Mouse (Mus musculus): ENCODE data around the gene Kif26b. TPM values are rescaled to one million over a fixed set of nuclear protein-coding genes. Genes with fewer than 3 reads are reported as not detected.

The Kif26b gene
- total and polyA plus RNA-seq, 3 experiments = 0.86 to 3.0 (median 2.4) TPM

GRCm38 (mm10) chr1:178512323-178513031, 16.4 kb upstream of the Kif26b start:
- Histone ChIP-seq H3K4me3 (no peak overlapping the region), H3K9ac (ENCODE audit: low read depth, low read length) (no peak overlapping the region), H3K36me3 (ENCODE audit: control insufficient read depth, insufficient read depth, low read length) (no peaks in the 10 kb centered on the region), H3K27me3 (ENCODE audit: control insufficient read depth, insufficient read depth, low read length) (no peaks in the 10 kb centered on the region), H3K4me1 (ENCODE audit: control insufficient read depth, insufficient read depth, low read length) (no peaks in the 10 kb centered on the region), H3K27ac (no peak overlapping the region), H3K79me2 (replicated peaks; ENCODE audit: control insufficient read depth, insufficient read depth, low read length) (no peaks in the 10 kb centered on the region)
- no peak for TF ChIP-seq EP300 (IDR thresholded peaks at IDR 0.05; ENCODE audit: insufficient read depth, low read depth, low read length)
- no peak for TF ChIP-seq POLR2A (IDR thresholded peaks at IDR 0.05; ENCODE audit: insufficient read depth, low read depth, low read length)
- no peak for TF ChIP-seq CTCF (IDR thresholded peaks at IDR 0.05)
- WGBS = 65% methylated on average over 7 of the region's 7 CpGs
- DNase-seq = no peak
- intact Hi-C loops (cut with DNase I) = no loop called here

DNA sequence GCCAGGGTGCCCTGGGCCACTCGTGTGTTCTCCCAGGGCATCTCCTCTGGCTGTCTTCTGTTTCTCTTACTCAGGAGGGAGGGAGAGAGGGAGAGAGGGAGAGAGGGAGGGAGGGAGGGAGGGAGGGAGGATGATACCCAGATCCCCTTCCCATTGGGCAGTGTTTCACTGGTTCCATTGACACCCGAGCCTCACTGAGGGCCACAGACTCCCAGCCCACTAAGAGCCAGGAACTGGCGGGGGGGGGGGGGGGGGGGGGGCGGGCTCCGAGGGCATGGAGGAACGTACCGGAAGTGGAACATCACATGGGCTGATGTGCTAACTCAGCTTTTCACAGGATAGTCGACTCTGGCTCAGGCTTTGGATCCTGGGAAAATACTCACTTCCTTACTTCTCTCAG, 15.0 kb upstream of the Kif26b start:
- no peaks in the 10 kb centered on the region for H3K36me3 ChIP-seq (ENCODE audit: control insufficient read depth, insufficient read depth, low read length)
- H3K27ac ChIP-seq = no peak overlapping the region
- no peak overlapping the region for H3K9ac ChIP-seq (ENCODE audit: low read depth, low read length)
- TF ChIP-seq POLR2A (IDR thresholded peaks at IDR 0.05; ENCODE audit: insufficient read depth, low read depth, low read length) (no peak), CTCF (IDR thresholded peaks at IDR 0.05) (no peak), EP300 (IDR thresholded peaks at IDR 0.05; ENCODE audit: insufficient read depth, low read depth, low read length) (no peak)
- H3K4me3 ChIP-seq = no peak overlapping the region
- intact Hi-C loops (cut with DNase I) = no loop called here
- no peak for DNase-seq
- H3K79me2 ChIP-seq (replicated peaks; ENCODE audit: control insufficient read depth, insufficient read depth, low read length) = no peaks in the 10 kb centered on the region
- H3K27me3 ChIP-seq (ENCODE audit: control insufficient read depth, insufficient read depth, low read length) = no peaks in the 10 kb centered on the region
- WGBS = 11% methylated on average over 6 of the region's 8 CpGs
- no peaks in the 10 kb centered on the region for H3K4me1 ChIP-seq (ENCODE audit: control insufficient read depth, insufficient read depth, low read length)

DNA sequence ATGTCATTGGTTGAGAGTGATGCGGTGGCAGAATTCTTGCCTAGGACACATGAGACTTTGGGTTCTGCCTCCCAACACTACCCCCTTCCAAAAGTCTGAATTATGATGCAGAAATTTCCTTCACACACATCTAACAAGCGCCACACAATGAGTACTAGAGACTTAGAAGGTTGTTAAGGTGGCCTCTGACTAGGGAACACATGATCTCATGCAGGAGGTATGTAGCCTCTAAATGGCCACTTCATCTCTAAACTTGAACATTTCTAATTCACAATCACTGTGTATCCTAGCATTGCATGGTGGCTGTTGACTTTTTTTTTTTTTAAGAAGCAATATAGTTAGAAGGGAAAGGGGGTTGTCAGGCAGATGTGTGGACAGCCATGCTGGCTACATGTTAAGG, 13.1 kb upstream of the Kif26b start:
- WGBS = 73% methylated on average over 2 of the region's 2 CpGs
- no peaks in the 10 kb centered on the region for H3K4me1 ChIP-seq (ENCODE audit: control insufficient read depth, insufficient read depth, low read length)
- no peak overlapping the region for H3K9ac ChIP-seq (ENCODE audit: low read depth, low read length)
- H3K27ac ChIP-seq = no peak overlapping the region
- intact Hi-C loops (cut with DNase I) = no loop called here
- no peak for DNase-seq
- H3K4me3 ChIP-seq = no peak overlapping the region
- no peak for TF ChIP-seq EP300 (IDR thresholded peaks at IDR 0.05; ENCODE audit: insufficient read depth, low read depth, low read length)
- no peak for TF ChIP-seq CTCF (IDR thresholded peaks at IDR 0.05)
- no peaks in the 10 kb centered on the region for H3K27me3 ChIP-seq (ENCODE audit: control insufficient read depth, insufficient read depth, low read length)
- no peaks in the 10 kb centered on the region for H3K36me3 ChIP-seq (ENCODE audit: control insufficient read depth, insufficient read depth, low read length)
- H3K79me2 ChIP-seq (replicated peaks; ENCODE audit: control insufficient read depth, insufficient read depth, low read length) = no peaks in the 10 kb centered on the region

GRCm38 (mm10) chr1:178522389-178522788, 6.5 kb upstream of the Kif26b start:
- H3K9ac ChIP-seq (ENCODE audit: low read depth, low read length) = no peak overlapping the region
- TF ChIP-seq EP300 (IDR thresholded peaks at IDR 0.05; ENCODE audit: insufficient read depth, low read depth, low read length) = no peak
- TF ChIP-seq POLR2A (IDR thresholded peaks at IDR 0.05; ENCODE audit: insufficient read depth, low read depth, low read length) = no peak
- TF ChIP-seq CTCF (IDR thresholded peaks at IDR 0.05) = no peak
- 63% methylated on average over 5 of the region's 5 CpGs for WGBS
- no peaks in the 10 kb centered on the region for H3K27me3 ChIP-seq (ENCODE audit: control insufficient read depth, insufficient read depth, low read length)
- no peak overlapping the region for H3K4me3 ChIP-seq
- H3K27ac ChIP-seq = no peak overlapping the region
- H3K36me3 ChIP-seq (ENCODE audit: control insufficient read depth, insufficient read depth, low read length) = no peaks in the 10 kb centered on the region
- H3K4me1 ChIP-seq (ENCODE audit: control insufficient read depth, insufficient read depth, low read length) = no peaks in the 10 kb centered on the region
- intact Hi-C loops (cut with DNase I) = no loop called here
- no peaks in the 10 kb centered on the region for H3K79me2 ChIP-seq (replicated peaks; ENCODE audit: control insufficient read depth, insufficient read depth, low read length)
- peak in 1 of 2 experiments; percentile 19 for DNase-seq

GRCm38 (mm10) chr1:178523152-178523551, 5.8 kb upstream of the Kif26b start:
- TF ChIP-seq EP300 (IDR thresholded peaks at IDR 0.05; ENCODE audit: insufficient read depth, low read depth, low read length) (no peak), CTCF (IDR thresholded peaks at IDR 0.05) (no peak), POLR2A (IDR thresholded peaks at IDR 0.05; ENCODE audit: insufficient read depth, low read depth, low read length) (no peak)
- Histone ChIP-seq H3K27me3 (ENCODE audit: control insufficient read depth, insufficient read depth, low read length) (no peaks in the 10 kb centered on the region), H3K27ac (no peak overlapping the region), H3K4me1 (ENCODE audit: control insufficient read depth, insufficient read depth, low read length) (no peaks in the 10 kb centered on the region), H3K79me2 (replicated peaks; ENCODE audit: control insufficient read depth, insufficient read depth, low read length) (no peaks in the 10 kb centered on the region), H3K36me3 (ENCODE audit: control insufficient read depth, insufficient read depth, low read length) (no peaks in the 10 kb centered on the region), H3K9ac (ENCODE audit: low read depth, low read length) (no peak overlapping the region), H3K4me3 (no peak overlapping the region)
- no peak for DNase-seq
- intact Hi-C loops (cut with DNase I) = no loop called here
- 64% methylated on average over 5 of the region's 5 CpGs for WGBS

GRCm38 (mm10) chr1:178527185-178527546, 1.8 kb upstream of the Kif26b start:
- H3K9ac ChIP-seq (ENCODE audit: low read depth, low read length) = no peak overlapping the region
- under 1% methylated on average over 21 of the region's 21 CpGs for WGBS

More at GRCm38 (mm10) chr1:178527185-178527546, 1.8 kb upstream of the Kif26b start:
- H3K27me3 ChIP-seq (ENCODE audit: control insufficient read depth, insufficient read depth, low read length) = peaks cover 11% of the 10 kb centered on the region; the same call in 1 of the 2 replicates
- H3K27ac ChIP-seq = no peak overlapping the region
- peak overlapping the region; percentile 58 for H3K4me3 ChIP-seq
- no peaks in the 10 kb centered on the region for H3K79me2 ChIP-seq (replicated peaks; ENCODE audit: control insufficient read depth, insufficient read depth, low read length)
- TF ChIP-seq POLR2A (IDR thresholded peaks at IDR 0.05; ENCODE audit: insufficient read depth, low read depth, low read length) = no peak
- TF ChIP-seq EP300 (IDR thresholded peaks at IDR 0.05; ENCODE audit: insufficient read depth, low read depth, low read length) = 0 out of 2 replicates have a peak, but pooled peaks have one; percentile 42
- peak; percentile 78 for TF ChIP-seq CTCF (IDR thresholded peaks at IDR 0.05)
- peak; percentile 46 to 61 for DNase-seq
- H3K36me3 ChIP-seq (ENCODE audit: control insufficient read depth, insufficient read depth, low read length) = no peaks in the 10 kb centered on the region
- intact Hi-C loops (cut with DNase I) = loop anchor here (1.0 to 2.0 kb wide), 4 partner anchors 434 to 949 kb away; no protein-coding TSS in a partner anchor
- H3K4me1 ChIP-seq (ENCODE audit: control insufficient read depth, insufficient read depth, low read length) = no peaks in the 10 kb centered on the region
